Mouse (Mus musculus) liver, embryonic 15.5 days (tissue): ENCODE results near the gene Cep89. TPM values are rescaled to one million over a fixed set of nuclear protein-coding genes. Genes with fewer than 3 reads are reported as not detected.

ENCODE experiments used
- ATAC-seq: fragments of 200-750 bp; cut with Nextera tagmentation; 2 replicates; pipeline ENCODE4 v1.8.0; 2017; ENCODE audit warnings: moderate number of reproducible peaks, mild to moderate bottlenecking, moderate library complexity; ENCODE audit not compliant: insufficient read depth
- H3K27ac ChIP-seq: fragments of 300-500 bp; sonication (generic); replicated peaks from 2 replicates; pipeline ENCODE4 v1.5.1; 2015; ENCODE audit warnings: mild to moderate bottlenecking, inconsistent platforms
- H3K27me3 ChIP-seq: fragments of 300-500 bp; sonication (generic); 2 replicates; pipeline ENCODE4 v1.6.1; 2015; ENCODE audit warnings: mild to moderate bottlenecking, inconsistent platforms
- H3K36me3 ChIP-seq: fragments of 300-500 bp; sonication (generic); replicated peaks from 2 replicates; pipeline ENCODE4 v1.6.1; 2015; ENCODE audit warnings: moderate library complexity, mild to moderate bottlenecking, inconsistent platforms
- H3K4me1 ChIP-seq: fragments of 300-500 bp; sonication (generic); replicated peaks from 2 replicates; pipeline ENCODE4 v1.6.1; 2015; ENCODE audit warnings: inconsistent platforms
- H3K4me2 ChIP-seq: fragments of 300-500 bp; sonication (generic); 2 replicates; pipeline ENCODE4 v1.6.1; 2015; ENCODE audit warnings: moderate library complexity, mild to moderate bottlenecking, inconsistent platforms
- H3K4me3 ChIP-seq: fragments of 300-500 bp; sonication (generic); replicated peaks from 2 replicates; pipeline ENCODE4 v1.5.1; 2015; ENCODE audit warnings: mild to moderate bottlenecking, inconsistent platforms
- H3K9ac ChIP-seq: fragments of 300-500 bp; sonication (generic); 2 replicates; pipeline ENCODE4 v1.6.1; 2015; ENCODE audit warnings: moderate library complexity, mild to moderate bottlenecking, inconsistent platforms
- H3K9me3 ChIP-seq: fragments of 300-500 bp; sonication (generic); replicated peaks from 2 replicates; pipeline ENCODE4 v1.6.1; 2016; ENCODE audit warnings: inconsistent platforms
- WGBS: fragments of 180-500 bp; shearing (Covaris S2); methylation state at CpG from one replicate; pipeline ENCODE4 v1.1.7; 2015; ENCODE audit warnings: mixed read lengths; ENCODE audit not compliant: insufficient replicate concordance; 5-methylcytosine and 5-hydroxymethylcytosine counted together
- polyA plus RNA-seq: library from polyadenylated mRNA; unstranded; fragments of >200 nt; fragmentation: Nextera tagmentation; extraction: Ambion mirVana; gene quantifications from 2 replicates; pipeline ENCODE4 v1.2.1, GENCODE M21; 2015

Cep89 gene
- polyA plus RNA-seq, 1 experiment from 2014 or later, result 19.4 TPM

DNA sequence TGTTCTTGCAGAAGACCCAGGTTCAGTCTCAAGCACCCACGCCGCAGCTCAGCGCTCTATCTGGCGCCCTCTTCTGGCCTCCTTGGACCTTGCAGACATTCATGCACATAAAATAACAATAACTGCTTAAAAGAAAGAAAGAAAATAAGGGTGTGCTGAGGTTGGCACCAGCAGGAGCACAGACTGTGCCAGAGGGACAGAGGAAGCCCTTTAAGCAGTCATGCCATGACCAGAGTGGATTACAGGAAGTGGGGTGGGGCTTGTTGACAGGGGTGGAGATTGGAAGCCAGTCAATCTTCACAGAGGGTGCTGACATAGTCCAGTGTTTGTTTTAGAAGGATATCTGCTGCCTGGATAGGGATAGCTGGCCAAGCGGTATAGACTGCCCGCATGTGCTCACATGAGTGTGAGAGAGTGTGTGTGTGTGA is 10.3 kb upstream of the Cep89 start:
- Histone ChIP-seq H3K4me2 (no peak overlapping the region), H3K27ac (no peak overlapping the region), H3K4me1 (no peaks in the 10 kb centered on the region), H3K9me3 (no peaks in the 10 kb centered on the region), H3K9ac (no peak overlapping the region), H3K4me3 (no peak overlapping the region), H3K36me3 (peaks cover 17% of the 10 kb centered on the region), H3K27me3 (no peaks in the 10 kb centered on the region)
- ATAC-seq, result peak; percentile 37; the same call in 1 of the 2 replicates
- WGBS, result 42% methylated on average over 6 of the region's 6 CpGs

DNA sequence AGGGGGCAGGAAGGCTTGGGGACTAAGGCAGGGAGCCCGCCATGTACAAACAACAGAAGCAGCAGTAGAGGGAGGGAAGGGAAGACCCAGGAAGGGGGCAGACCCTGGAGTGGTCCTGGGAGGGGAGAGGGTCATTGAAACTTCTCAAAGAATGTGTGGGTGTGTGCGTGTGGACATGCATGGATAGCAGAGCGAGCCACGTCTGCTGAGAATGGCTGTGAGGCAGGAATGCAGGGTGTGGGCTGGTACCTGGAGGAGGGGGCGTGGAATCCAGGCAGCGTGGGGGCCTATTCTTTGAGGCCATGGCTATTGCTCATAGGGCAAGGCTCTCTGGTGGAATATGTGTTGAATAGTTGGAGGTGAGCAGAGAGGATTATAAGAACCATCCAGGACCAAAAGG is 8.1 kb upstream of the Cep89 start:
- Histone ChIP-seq H3K27ac (no peak overlapping the region), H3K36me3 (peaks cover 39% of the 10 kb centered on the region), H3K4me1 (no peaks in the 10 kb centered on the region), H3K4me3 (no peak overlapping the region), H3K9ac (no peak overlapping the region), H3K4me2 (no peak overlapping the region), H3K9me3 (no peaks in the 10 kb centered on the region), H3K27me3 (no peaks in the 10 kb centered on the region)
- 66% methylated on average over 6 of the region's 6 CpGs for WGBS
- no peak for ATAC-seq

DNA sequence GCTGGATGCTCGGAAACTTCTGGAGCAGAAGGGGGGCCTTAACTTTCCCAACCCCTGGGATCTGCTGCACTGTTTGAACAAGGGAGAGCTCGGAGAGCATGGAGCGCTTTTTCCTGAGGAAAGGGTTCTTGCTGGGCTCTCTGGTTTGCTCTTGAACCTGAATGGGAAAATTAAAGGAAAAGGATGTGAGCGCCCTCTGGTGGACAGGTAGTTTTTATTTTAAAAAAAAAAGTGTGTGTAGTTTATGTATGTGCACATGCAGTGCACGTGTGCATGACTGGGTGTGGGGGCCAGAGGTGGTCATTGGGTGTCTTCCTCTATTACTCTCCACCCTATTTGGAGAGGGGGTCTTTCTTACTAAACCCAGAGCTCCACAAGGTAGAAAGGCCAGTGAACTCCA is 3.9 kb upstream of the Cep89 start:
- Histone ChIP-seq H3K27ac (no peak overlapping the region), H3K4me3 (no peak overlapping the region), H3K4me1 (peaks cover 28% of the 10 kb centered on the region), H3K36me3 (peaks cover 41% of the 10 kb centered on the region), H3K9ac (no peak overlapping the region), H3K9me3 (no peaks in the 10 kb centered on the region), H3K4me2 (no peak overlapping the region), H3K27me3 (no peaks in the 10 kb centered on the region)
- ATAC-seq, result no peak
- WGBS, result 67% methylated on average over 5 of the region's 5 CpGs

DNA sequence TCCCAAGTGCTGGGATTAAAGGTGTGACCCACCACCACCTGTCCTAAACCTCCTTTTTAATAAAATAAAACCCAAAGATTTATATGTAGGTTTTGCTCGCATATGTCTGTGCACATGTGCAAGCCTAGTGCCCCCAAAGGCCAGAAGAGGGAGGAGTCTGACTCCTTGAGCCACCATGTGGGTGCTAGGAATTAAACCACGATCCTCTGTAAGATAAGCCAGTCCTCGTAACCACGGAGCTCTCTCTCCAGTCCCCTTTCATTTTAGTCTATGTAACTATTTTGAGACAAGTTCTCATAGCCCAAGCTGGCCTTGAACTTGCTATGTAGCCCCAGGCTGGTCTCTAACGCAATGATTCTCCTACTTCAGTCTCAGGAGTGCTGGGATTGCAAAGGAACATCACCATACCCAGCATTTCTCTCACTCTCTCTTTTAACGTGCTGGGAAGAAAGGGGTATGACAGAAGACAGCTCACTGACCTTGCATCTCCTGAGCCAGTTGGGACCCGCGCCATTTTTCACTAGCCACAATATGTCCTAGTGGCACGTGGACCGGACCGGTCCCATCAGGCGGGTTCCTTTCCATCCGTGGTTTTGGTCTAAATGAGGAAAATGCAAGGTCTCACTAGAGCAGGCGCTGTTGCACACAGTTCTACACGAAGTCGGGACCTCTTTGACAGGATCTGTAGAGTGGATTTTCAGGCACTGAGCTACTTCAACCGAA is 940 bp upstream of the Cep89 start:
- ATAC-seq, result peak; percentile 5
- Histone ChIP-seq H3K36me3 (peaks cover 57% of the 10 kb centered on the region), H3K9me3 (no peaks in the 10 kb centered on the region), H3K27me3 (no peaks in the 10 kb centered on the region), H3K27ac (peak overlapping the region; percentile 67), H3K4me1 (peaks cover 31% of the 10 kb centered on the region), H3K4me3 (peak overlapping the region; percentile 73), H3K4me2 (peak overlapping the region; percentile 84), H3K9ac (peak overlapping the region; percentile 71)
- 2% methylated on average over 17 of the region's 17 CpGs for WGBS

DNA sequence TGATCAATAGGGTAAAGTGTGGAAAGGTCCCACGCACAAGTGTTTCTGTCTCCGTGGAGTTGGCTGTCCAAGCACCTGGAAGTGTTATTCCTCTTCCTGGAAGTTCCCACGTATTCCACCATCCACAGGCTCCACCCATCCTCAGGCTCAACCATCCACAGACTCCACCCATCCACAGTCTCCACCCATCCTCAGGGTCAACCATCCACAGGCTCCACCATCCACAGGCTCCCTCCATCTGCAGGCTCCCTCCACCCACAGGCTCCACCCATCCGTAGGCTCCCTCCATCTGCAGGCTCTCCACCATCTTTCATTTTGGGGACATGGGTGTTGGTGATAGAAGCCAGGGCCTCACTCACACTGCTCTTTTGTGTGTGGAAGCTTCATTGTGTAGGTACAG is 4.3 kb downstream of the Cep89 start:
- Histone ChIP-seq H3K27ac (no peak overlapping the region), H3K36me3 (peaks cover 66% of the 10 kb centered on the region), H3K4me2 (no peak overlapping the region), H3K9me3 (no peaks in the 10 kb centered on the region), H3K4me1 (peaks cover 18% of the 10 kb centered on the region), H3K4me3 (no peak overlapping the region), H3K27me3 (no peaks in the 10 kb centered on the region), H3K9ac (no peak overlapping the region)
- ATAC-seq, result no peak
- 87% methylated on average over 4 of the region's 4 CpGs for WGBS

DNA sequence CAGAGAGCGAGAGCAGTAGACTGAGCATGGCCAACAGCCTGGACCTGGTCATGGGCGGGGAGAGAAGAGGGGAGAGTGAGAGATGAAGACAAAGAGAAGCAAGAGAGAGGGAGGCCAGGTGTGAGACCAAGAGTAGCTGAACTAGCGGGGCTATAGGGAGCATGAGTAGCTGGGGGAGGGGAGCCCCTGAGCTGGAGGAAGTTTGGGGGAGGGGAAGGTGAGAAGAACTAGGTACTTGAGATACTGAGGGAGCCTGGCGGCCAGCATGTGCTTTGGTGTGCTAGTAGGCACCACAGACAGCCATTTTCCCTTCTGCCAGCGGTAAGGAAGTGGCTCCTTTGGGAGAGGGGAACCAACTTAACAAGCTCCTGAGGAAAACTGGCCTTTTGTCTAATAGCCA is 18.4 kb downstream of the Cep89 start:
- no peak overlapping the region for H3K9ac ChIP-seq
- no peak overlapping the region for H3K4me2 ChIP-seq
- H3K4me3 ChIP-seq, result no peak overlapping the region
- no peak for ATAC-seq
- H3K9me3 ChIP-seq, result no peaks in the 10 kb centered on the region
- 61% methylated on average over 5 of the region's 5 CpGs for WGBS
- peaks cover 45% of the 10 kb centered on the region for H3K36me3 ChIP-seq
- no peaks in the 10 kb centered on the region for H3K4me1 ChIP-seq
- no peak overlapping the region for H3K27ac ChIP-seq
- H3K27me3 ChIP-seq, result no peaks in the 10 kb centered on the region

DNA sequence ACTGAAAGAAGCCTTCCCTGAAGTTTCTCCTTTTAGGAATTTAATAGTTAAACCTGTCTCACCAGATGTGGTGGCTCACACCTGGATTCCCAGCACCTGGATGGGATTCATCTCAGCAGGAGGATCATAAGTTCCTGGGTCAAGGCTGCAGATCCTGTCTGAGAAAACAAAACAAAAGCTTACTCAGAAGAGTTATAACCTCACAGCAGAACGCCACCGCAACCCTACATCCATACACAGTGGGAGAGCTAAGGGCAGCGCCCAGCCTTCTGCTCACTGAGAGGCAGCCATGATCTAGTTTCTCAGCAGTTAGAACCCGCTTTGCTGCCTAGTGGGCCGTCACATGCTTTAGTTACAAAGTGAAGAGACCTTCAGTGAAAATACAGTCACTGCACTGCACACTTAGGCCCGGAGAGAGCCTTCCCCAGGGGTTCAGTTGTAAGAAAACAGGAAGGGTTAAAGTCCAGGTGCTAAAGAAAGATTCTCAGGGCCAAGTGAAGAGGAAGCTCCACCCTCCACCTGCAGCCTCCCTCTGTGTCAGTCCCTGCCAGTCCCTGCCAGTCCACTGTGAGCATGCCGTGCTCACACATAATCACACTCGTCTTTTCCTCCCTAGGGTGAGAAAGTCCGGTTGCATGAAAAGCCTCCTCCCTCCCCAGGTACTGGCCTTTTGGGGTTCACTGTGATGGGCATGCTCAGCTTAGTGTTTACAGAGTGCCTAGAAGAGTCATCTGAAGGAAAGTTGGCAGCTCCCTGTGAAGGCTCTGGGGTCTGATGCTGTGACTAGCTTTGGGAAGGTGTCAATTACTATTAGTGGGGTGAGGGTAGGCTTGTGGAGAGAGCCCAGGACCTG is 19.2 kb downstream of the Cep89 start:
- no peak overlapping the region for H3K4me3 ChIP-seq

DNA sequence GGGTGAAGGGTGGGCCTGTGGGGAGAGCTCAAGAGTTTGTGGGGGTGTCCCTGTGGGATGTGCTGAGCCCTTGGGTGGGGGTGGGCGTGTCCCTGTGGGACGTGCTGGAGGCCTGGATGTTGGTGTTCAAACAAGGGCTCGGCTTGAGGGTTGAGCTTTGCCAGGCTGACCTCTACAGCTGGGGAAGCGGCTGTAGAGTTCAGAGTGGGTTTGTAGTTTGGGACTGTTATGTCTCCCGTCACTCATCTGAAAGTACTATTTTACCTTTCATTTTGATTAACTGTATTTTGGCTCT is 19.8 kb downstream of the Cep89 start:
- H3K9ac ChIP-seq, result no peak overlapping the region
- 58% methylated on average over 5 of the region's 5 CpGs for WGBS
- ATAC-seq, result no peak
- H3K4me3 ChIP-seq, result no peak overlapping the region
- H3K4me2 ChIP-seq, result no peak overlapping the region
- peaks cover 48% of the 10 kb centered on the region for H3K36me3 ChIP-seq
- H3K4me1 ChIP-seq, result no peaks in the 10 kb centered on the region
- no peaks in the 10 kb centered on the region for H3K9me3 ChIP-seq
- H3K27me3 ChIP-seq, result no peaks in the 10 kb centered on the region
- H3K27ac ChIP-seq, result no peak overlapping the region

More for the DNA sequence above, 19.2 kb downstream of the Cep89 start:
- WGBS, result 73% methylated on average over 9 of the region's 9 CpGs
- no peak for ATAC-seq
- no peak overlapping the region for H3K4me2 ChIP-seq
- no peak overlapping the region for H3K9ac ChIP-seq
- no peaks in the 10 kb centered on the region for H3K9me3 ChIP-seq
- H3K27me3 ChIP-seq, result no peaks in the 10 kb centered on the region
- no peaks in the 10 kb centered on the region for H3K4me1 ChIP-seq
- no peak overlapping the region for H3K27ac ChIP-seq
- peaks cover 45% of the 10 kb centered on the region for H3K36me3 ChIP-seq

DNA sequence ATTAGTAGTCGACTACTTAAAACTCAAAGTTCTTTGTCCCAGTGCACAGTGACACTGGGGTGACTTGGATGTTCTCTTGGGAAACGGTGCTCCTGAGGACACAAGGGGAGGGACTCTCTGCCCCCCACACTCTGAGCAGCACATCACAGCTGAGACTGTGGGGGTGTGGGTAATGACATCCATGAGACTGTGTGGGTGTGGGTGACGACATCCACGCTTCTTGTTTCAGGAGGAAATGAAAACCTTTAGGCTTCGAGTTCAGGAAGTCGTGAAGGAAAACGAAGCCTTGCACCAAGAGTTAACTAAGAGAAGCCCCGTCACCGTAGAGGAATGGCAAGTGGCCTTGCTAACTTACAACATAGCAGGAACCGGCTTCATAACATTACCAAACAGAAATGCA is 26.2 kb downstream of the Cep89 start:
- no peak overlapping the region for H3K27ac ChIP-seq
- no peak overlapping the region for H3K4me2 ChIP-seq
- WGBS, result 77% methylated on average over 10 of the region's 10 CpGs
- no peaks in the 10 kb centered on the region for H3K9me3 ChIP-seq
- no peaks in the 10 kb centered on the region for H3K27me3 ChIP-seq
- peaks cover 52% of the 10 kb centered on the region for H3K36me3 ChIP-seq
- ATAC-seq, result no peak
- H3K9ac ChIP-seq, result no peak overlapping the region
- no peaks in the 10 kb centered on the region for H3K4me1 ChIP-seq
- H3K4me3 ChIP-seq, result no peak overlapping the region

DNA sequence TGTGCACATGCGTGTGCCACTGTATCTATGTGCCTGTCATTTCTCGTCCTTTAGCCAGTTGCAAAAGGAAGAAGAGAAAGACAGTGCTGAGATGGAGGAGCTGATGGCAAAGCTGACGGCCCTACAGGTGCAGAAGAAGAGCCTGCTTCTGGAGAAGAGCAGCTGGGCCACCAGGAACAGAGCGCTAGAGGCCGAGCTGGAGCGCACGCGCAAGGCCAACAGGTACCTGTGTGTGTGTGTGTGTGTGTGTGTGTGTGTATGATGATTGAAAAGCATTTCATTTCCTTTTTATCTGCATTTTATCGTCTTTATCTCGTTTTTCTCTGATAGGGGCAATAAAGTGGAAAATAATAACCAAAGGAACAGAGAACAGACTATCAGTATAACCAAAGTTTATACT is 31.3 kb downstream of the Cep89 start:
- no peak overlapping the region for H3K9ac ChIP-seq
- no peaks in the 10 kb centered on the region for H3K27me3 ChIP-seq
- no peak overlapping the region for H3K27ac ChIP-seq
- H3K9me3 ChIP-seq, result no peaks in the 10 kb centered on the region
- ATAC-seq, result no peak
- no peak overlapping the region for H3K4me3 ChIP-seq
- 84% methylated on average over 10 of the region's 10 CpGs for WGBS
- H3K36me3 ChIP-seq, result peaks cover 47% of the 10 kb centered on the region
- no peaks in the 10 kb centered on the region for H3K4me1 ChIP-seq
- H3K4me2 ChIP-seq, result no peak overlapping the region

DNA sequence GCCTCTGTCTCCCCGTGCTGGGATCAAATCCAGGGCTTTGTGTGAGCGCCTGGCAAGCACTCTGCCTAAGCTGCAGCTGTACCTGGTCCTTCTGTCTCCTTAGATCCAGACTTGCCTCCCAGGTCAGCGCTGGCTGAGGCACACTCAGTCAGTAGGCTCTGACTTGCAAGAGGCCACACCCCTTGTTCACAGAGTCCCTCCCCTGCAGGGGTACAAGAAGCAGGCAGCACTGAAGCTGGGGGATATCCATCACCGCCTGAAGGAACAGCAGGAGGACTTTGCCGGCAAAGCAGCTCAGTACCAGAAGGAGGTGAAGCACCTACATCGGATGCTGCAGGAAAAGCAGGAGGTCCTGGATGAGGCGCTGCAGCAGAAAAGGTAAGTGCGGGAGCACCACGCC is 38.4 kb downstream of the Cep89 start:
- H3K9ac ChIP-seq, result no peak overlapping the region
- H3K4me1 ChIP-seq, result no peaks in the 10 kb centered on the region
- ATAC-seq, result no peak
- H3K27ac ChIP-seq, result no peak overlapping the region
- no peaks in the 10 kb centered on the region for H3K27me3 ChIP-seq
- H3K4me3 ChIP-seq, result no peak overlapping the region
- H3K36me3 ChIP-seq, result peaks cover 53% of the 10 kb centered on the region
- 82% methylated on average over 9 of the region's 9 CpGs for WGBS
- H3K9me3 ChIP-seq, result no peaks in the 10 kb centered on the region
- H3K4me2 ChIP-seq, result no peak overlapping the region
